Mouse (Mus musculus): ENCODE data around the gene Olfr984. TPM values are rescaled to one million over a fixed set of nuclear protein-coding genes. Genes with fewer than 3 reads are reported as not detected.
A peak's percentile ranks its signal among the peaks of the same experiment; 100 is the strongest.

Gene Olfr984
- not detected in 2 replicates for polyA plus RNA-seq (2015; fragmentation: Nextera tagmentation; extraction: Ambion mirVana)

- 87% methylated on average over 2 of the region's 2 CpGs for WGBS
- Histone ChIP-seq H3K27ac (no peak within 1 kb of the TSS), H3K36me3 (no peaks in the 10 kb centered on the region), H3K9ac (no peak within 1 kb of the TSS), H3K27me3 (replicated peaks) (no peaks in the 10 kb centered on the region), H3K4me3 (replicated peaks) (no peak within 1 kb of the TSS), H3K9me3 (no peaks in the 10 kb centered on the region), H3K4me2 (replicated peaks) (no peak within 1 kb of the TSS), H3K4me1 (replicated peaks) (0 out of 2 replicates have a peak, but pooled peaks cover 3% of the 10 kb centered on the region)
- ATAC-seq: no peak
Observed at GRCm38 (mm10) chr9:40114106-40114505, at the start of gene Olfr984. Gene Olfr984, minus strand, starts transcription at chr9:40114206.

- WGBS: 61% methylated on average over 4 of the region's 4 CpGs
- no peaks in the 10 kb centered on the region for H3K9me3 ChIP-seq
- ATAC-seq: no peak
- no peak overlapping the region for H3K4me3 ChIP-seq (replicated peaks)
- no peaks in the 10 kb centered on the region for H3K36me3 ChIP-seq
- no peaks in the 10 kb centered on the region for H3K27me3 ChIP-seq (replicated peaks)
- no peaks in the 10 kb centered on the region for H3K4me1 ChIP-seq (replicated peaks)
- no peak overlapping the region for H3K9ac ChIP-seq
- no peak overlapping the region for H3K4me2 ChIP-seq (replicated peaks)
- no peak overlapping the region for H3K27ac ChIP-seq
Observed at GRCm38 (mm10) chr9:40155118-40155644, 41.2 kb upstream of the Olfr984 start.

GRCm38 (mm10) chr9:40141544-40141943 is 27.5 kb upstream of the Olfr984 start:
- no peak for ATAC-seq
- Histone ChIP-seq H3K4me3 (replicated peaks) (no peak overlapping the region), H3K36me3 (no peaks in the 10 kb centered on the region), H3K4me1 (replicated peaks) (no peaks in the 10 kb centered on the region), H3K27me3 (replicated peaks) (no peaks in the 10 kb centered on the region), H3K9me3 (no peaks in the 10 kb centered on the region), H3K4me2 (replicated peaks) (no peak overlapping the region), H3K9ac (no peak overlapping the region), H3K27ac (no peak overlapping the region)
- WGBS: 49% methylated on average over 1 of the region's 1 CpGs

GRCm38 (mm10) chr9:40139484-40139883 is 25.5 kb upstream of the Olfr984 start:
- no peak overlapping the region for H3K4me3 ChIP-seq (replicated peaks)
- H3K9ac ChIP-seq: no peak overlapping the region
- H3K27ac ChIP-seq: no peak overlapping the region
- H3K4me2 ChIP-seq (replicated peaks): no peak overlapping the region
- H3K4me1 ChIP-seq (replicated peaks): no peaks in the 10 kb centered on the region
- ATAC-seq: no peak
- no peaks in the 10 kb centered on the region for H3K27me3 ChIP-seq (replicated peaks)
- no peaks in the 10 kb centered on the region for H3K9me3 ChIP-seq
- WGBS: 39% methylated on average over 4 of the region's 4 CpGs
- no peaks in the 10 kb centered on the region for H3K36me3 ChIP-seq

GRCm38 (mm10) chr9:40136987-40137688 is 23.1 kb upstream of the Olfr984 start:
- H3K4me1 ChIP-seq (replicated peaks): no peaks in the 10 kb centered on the region
- WGBS: 77% methylated on average over 6 of the region's 6 CpGs
- H3K36me3 ChIP-seq: no peaks in the 10 kb centered on the region
- no peak overlapping the region for H3K4me2 ChIP-seq (replicated peaks)
- no peak overlapping the region for H3K9ac ChIP-seq
- H3K4me3 ChIP-seq (replicated peaks): no peak overlapping the region
- no peaks in the 10 kb centered on the region for H3K27me3 ChIP-seq (replicated peaks)
- no peaks in the 10 kb centered on the region for H3K9me3 ChIP-seq
- H3K27ac ChIP-seq: no peak overlapping the region
- ATAC-seq: no peak

GRCm38 (mm10) chr9:40130556-40130955 is 16.6 kb upstream of the Olfr984 start:
- H3K27me3 ChIP-seq (replicated peaks): no peaks in the 10 kb centered on the region
- no peaks in the 10 kb centered on the region for H3K4me1 ChIP-seq (replicated peaks)
- no peak for ATAC-seq
- no peaks in the 10 kb centered on the region for H3K36me3 ChIP-seq
- no peak overlapping the region for H3K4me2 ChIP-seq (replicated peaks)
- WGBS: 83% methylated on average over 1 of the region's 1 CpGs
- no peak overlapping the region for H3K27ac ChIP-seq
- H3K4me3 ChIP-seq (replicated peaks): no peak overlapping the region
- H3K9me3 ChIP-seq: no peaks in the 10 kb centered on the region
- no peak overlapping the region for H3K9ac ChIP-seq

GRCm38 (mm10) chr9:40130084-40130483 is 16.1 kb upstream of the Olfr984 start, which contains the start of gene Olfr985:
Gene Olfr985, minus strand, starts transcription at chr9:40130184.
- no peak within 1 kb of the TSS for H3K9ac ChIP-seq
- 78% methylated on average over 1 of the region's 1 CpGs for WGBS
- ATAC-seq: no peak
- no peak within 1 kb of the TSS for H3K27ac ChIP-seq
- no peak within 1 kb of the TSS for H3K4me3 ChIP-seq (replicated peaks)
- no peaks in the 10 kb centered on the region for H3K9me3 ChIP-seq
- no peaks in the 10 kb centered on the region for H3K4me1 ChIP-seq (replicated peaks)
- no peaks in the 10 kb centered on the region for H3K36me3 ChIP-seq
- H3K4me2 ChIP-seq (replicated peaks): no peak within 1 kb of the TSS
- H3K27me3 ChIP-seq (replicated peaks): no peaks in the 10 kb centered on the region

- 70% methylated on average over 5 of the region's 5 CpGs for WGBS
- Histone ChIP-seq H3K27ac (no peak overlapping the region), H3K36me3 (no peaks in the 10 kb centered on the region), H3K9me3 (no peaks in the 10 kb centered on the region), H3K27me3 (replicated peaks) (no peaks in the 10 kb centered on the region), H3K4me2 (replicated peaks) (peak overlapping the region; percentile 31), H3K4me1 (replicated peaks) (0 out of 2 replicates have a peak, but pooled peaks cover 3% of the 10 kb centered on the region), H3K4me3 (replicated peaks) (no peak overlapping the region), H3K9ac (no peak overlapping the region)
- ATAC-seq: no peak
Observed at GRCm38 (mm10) chr9:40117287-40117659, 3.3 kb upstream of the Olfr984 start.

- no peak overlapping the region for H3K27ac ChIP-seq
- peak overlapping the region; percentile 31 for H3K4me2 ChIP-seq (replicated peaks)
- no peaks in the 10 kb centered on the region for H3K27me3 ChIP-seq (replicated peaks)
- WGBS: 37% methylated on average over 10 of the region's 10 CpGs
- 0 out of 2 replicates have a peak, but pooled peaks cover 3% of the 10 kb centered on the region for H3K4me1 ChIP-seq (replicated peaks)
- no peaks in the 10 kb centered on the region for H3K36me3 ChIP-seq
- no peaks in the 10 kb centered on the region for H3K9me3 ChIP-seq
- H3K4me3 ChIP-seq (replicated peaks): no peak overlapping the region
- peak; percentile 74 for ATAC-seq
- no peak overlapping the region for H3K9ac ChIP-seq
Observed at GRCm38 (mm10) chr9:40116645-40117286, 2.8 kb upstream of the Olfr984 start.

- 59% methylated on average over 3 of the region's 3 CpGs for WGBS
- Histone ChIP-seq H3K4me3 (replicated peaks) (no peak overlapping the region), H3K9ac (no peak overlapping the region), H3K36me3 (no peaks in the 10 kb centered on the region), H3K9me3 (no peaks in the 10 kb centered on the region), H3K4me1 (replicated peaks) (no peaks in the 10 kb centered on the region), H3K27ac (no peak overlapping the region), H3K27me3 (replicated peaks) (no peaks in the 10 kb centered on the region), H3K4me2 (replicated peaks) (no peak overlapping the region)
- no peak for ATAC-seq
Observed at GRCm38 (mm10) chr9:40094769-40095168, 19.2 kb downstream of the Olfr984 start.

GRCm38 (mm10) chr9:40093495-40093894 is 20.5 kb downstream of the Olfr984 start, which contains the start of gene Olfr983:
Gene Olfr983, minus strand, starts transcription at chr9:40093595.
- Histone ChIP-seq H3K9ac (no peak within 1 kb of the TSS), H3K27me3 (replicated peaks) (no peaks in the 10 kb centered on the region), H3K4me3 (replicated peaks) (no peak within 1 kb of the TSS), H3K9me3 (no peaks in the 10 kb centered on the region), H3K36me3 (no peaks in the 10 kb centered on the region), H3K4me2 (replicated peaks) (no peak within 1 kb of the TSS), H3K27ac (no peak within 1 kb of the TSS), H3K4me1 (replicated peaks) (no peaks in the 10 kb centered on the region)
- ATAC-seq: no peak
- 88% methylated on average over 2 of the region's 2 CpGs for WGBS

GRCm38 (mm10) chr9:40073529-40073928 is 40.5 kb downstream of the Olfr984 start, which contains the start of gene Olfr982:
Gene Olfr982, plus strand, starts transcription at chr9:40073829.
- no peaks in the 10 kb centered on the region for H3K36me3 ChIP-seq
- no peak within 1 kb of the TSS for H3K4me2 ChIP-seq (replicated peaks)
- H3K9ac ChIP-seq: no peak within 1 kb of the TSS
- H3K27me3 ChIP-seq (replicated peaks): no peaks in the 10 kb centered on the region
- WGBS: 79% methylated on average over 2 of the region's 2 CpGs
- no peak within 1 kb of the TSS for H3K4me3 ChIP-seq (replicated peaks)
- H3K27ac ChIP-seq: no peak within 1 kb of the TSS
- ATAC-seq: no peak
- H3K9me3 ChIP-seq: no peaks in the 10 kb centered on the region
- no peaks in the 10 kb centered on the region for H3K4me1 ChIP-seq (replicated peaks)
